ENCODE assay signal across 16 mouse cellular contexts in genomic region chr16:50779030-50779784, GRCm38 (mm10).
A peak's percentile ranks its signal among the peaks of the same experiment; 100 is the strongest.
DNase-seq lines count a peak whose midpoint lies in the region; ATAC-seq lines count a peak whose summit lies in the region.
"Had no signal": no experiment of that assay in that cellular context is flagged by ENCODE, and none has a peak within 500 bp of the region (broad histone marks: within the 10 kb centered on the region; RNA-seq: fewer than 3 reads in every experiment).

No protein-coding gene starts in this region.

- no peaks in the 10 kb centered on the region for H3K27me3 ChIP-seq in forebrain, embryonic 14.5 days (replicated peaks; ENCODE audit: control insufficient read depth, insufficient read depth, low read length)
- H3K27me3 ChIP-seq in forebrain, embryonic 16.5 days (replicated peaks; ENCODE audit: control insufficient read depth, insufficient read depth, low read length): no peaks in the 10 kb centered on the region
- no peaks in the 10 kb centered on the region for H3K27me3 ChIP-seq in midbrain, embryonic 14.5 days (ENCODE audit: control insufficient read depth, insufficient read depth, low read length)
- H3K27me3 ChIP-seq: embryonic facial prominence, embryonic 13.5 days; Patski had no signal

- no peak for ATAC-seq in forebrain, embryonic 14.5 days
- no peak for ATAC-seq in forebrain, embryonic 16.5 days
- ATAC-seq in midbrain, embryonic 14.5 days (ENCODE audit: low FRiP score, low TSS enrichment): peak; percentile 59
- ATAC-seq: Patski had no signal

- H3K4me2 ChIP-seq in forebrain, embryonic 14.5 days (ENCODE audit: low read length): no peak overlapping the region
- H3K4me2 ChIP-seq in forebrain, embryonic 16.5 days (ENCODE audit: low read length): no peak overlapping the region
- H3K4me2 ChIP-seq in midbrain, embryonic 14.5 days (ENCODE audit: low read length): no peak overlapping the region
- H3K4me2 ChIP-seq: embryonic facial prominence, embryonic 13.5 days had no signal

- H3K4me3 ChIP-seq in forebrain, embryonic 14.5 days (ENCODE audit: low read depth, low read length): no peak overlapping the region
- H3K4me3 ChIP-seq in forebrain, embryonic 16.5 days (replicated peaks; ENCODE audit: low read length): no peak overlapping the region
- H3K4me3 ChIP-seq in midbrain, embryonic 14.5 days (replicated peaks; ENCODE audit: low read depth, low read length): no peak overlapping the region
- H3K4me3 ChIP-seq: embryonic facial prominence, embryonic 13.5 days; layer of hippocampus, adult 2 months had no signal

- H3K27ac ChIP-seq in forebrain, embryonic 14.5 days (ENCODE audit: low read depth, low read length): no peak overlapping the region
- no peak overlapping the region for H3K27ac ChIP-seq in forebrain, embryonic 16.5 days (ENCODE audit: low read length)
- no peak overlapping the region for H3K27ac ChIP-seq in midbrain, embryonic 14.5 days (replicated peaks; ENCODE audit: low read depth, low read length)
- H3K27ac ChIP-seq: embryonic facial prominence, embryonic 13.5 days; layer of hippocampus, adult 2 months had no signal

- peaks cover 9% of the 10 kb centered on the region for H3K4me1 ChIP-seq in forebrain, embryonic 14.5 days (ENCODE audit: control insufficient read depth, insufficient read depth, low read length)
- peaks cover 13% of the 10 kb centered on the region for H3K4me1 ChIP-seq in forebrain, embryonic 16.5 days (replicated peaks; ENCODE audit: control insufficient read depth, insufficient read depth, low read length)
- peaks cover 10% of the 10 kb centered on the region for H3K4me1 ChIP-seq in midbrain, embryonic 14.5 days (ENCODE audit: control insufficient read depth, insufficient read depth, low read length)
- H3K4me1 ChIP-seq: embryonic facial prominence, embryonic 13.5 days had no signal

- no peak overlapping the region for H3K9ac ChIP-seq in forebrain, embryonic 14.5 days (ENCODE audit: low read length)
- H3K9ac ChIP-seq in forebrain, embryonic 16.5 days (replicated peaks; ENCODE audit: low read depth, low read length): no peak overlapping the region
- H3K9ac ChIP-seq in midbrain, embryonic 14.5 days (replicated peaks; ENCODE audit: low read length): no peak overlapping the region
- H3K9ac ChIP-seq: embryonic facial prominence, embryonic 13.5 days had no signal

- H3K36me3 ChIP-seq in forebrain, embryonic 14.5 days (ENCODE audit: control insufficient read depth, insufficient read depth, low read length): no peaks in the 10 kb centered on the region
- H3K36me3 ChIP-seq in forebrain, embryonic 16.5 days (ENCODE audit: control insufficient read depth, insufficient read depth): no peaks in the 10 kb centered on the region
- H3K36me3 ChIP-seq in midbrain, embryonic 14.5 days (ENCODE audit: control insufficient read depth, insufficient read depth, low read length): no peaks in the 10 kb centered on the region
- H3K36me3 ChIP-seq: embryonic facial prominence, embryonic 13.5 days had no signal

- 29% methylated on average over 6 of the region's 6 CpGs for WGBS in forebrain, embryonic 14.5 days
- 28% methylated on average over 6 of the region's 6 CpGs for WGBS in forebrain, embryonic 16.5 days
- WGBS in midbrain, embryonic 14.5 days: 21% methylated on average over 6 of the region's 6 CpGs

- peak; percentile 7 for DNase-seq in forebrain, embryonic 14.5 days (ENCODE audit: low spot score)
- DNase-seq in kidney, postnatal 10 days: peak; percentile 30
- DNase-seq in kidney, adult 8-10 months: no peak
- peak; percentile 83 for DNase-seq in R1 (ENCODE audit: low read depth, low spot score)
- DNase-seq in midbrain, embryonic 14.5 days: peak; percentile 36
- DNase-seq in gastrocnemius, adult 8-10 months (ENCODE audit: low spot score in 2 of 2): no peak
- no peak for DNase-seq in c-Kit-positive CD71-positive TER-119-positive erythroid progenitor cells, embryonic 14.5 days (ENCODE audit: low spot score)
- DNase-seq: adrenal gland, postnatal 14 days; cerebellum, adult 8-10 months; heart, postnatal 4 days; lung, adult 18-20 months; thymus, postnatal 36 days had no signal

- no peaks in the 10 kb centered on the region for H3K9me3 ChIP-seq in forebrain, embryonic 14.5 days (replicated peaks; ENCODE audit: control insufficient read depth, low read length)
- no peaks in the 10 kb centered on the region for H3K9me3 ChIP-seq in forebrain, embryonic 16.5 days (ENCODE audit: control insufficient read depth, low read length)
- no peaks in the 10 kb centered on the region for H3K9me3 ChIP-seq in midbrain, embryonic 14.5 days (ENCODE audit: control insufficient read depth, low read length)
- H3K9me3 ChIP-seq: embryonic facial prominence, embryonic 13.5 days had no signal

Comparison
In these comparisons a context has a peak if more than half of its experiments do, and no peak if none do; other contexts are left out.
1. DNase-seq: peak in forebrain, embryonic 14.5 days (single experiment), kidney, postnatal 10 days (single experiment), R1 (single experiment) and midbrain, embryonic 14.5 days (single experiment); none in kidney, adult 8-10 months (0 of 2), gastrocnemius, adult 8-10 months (0 of 2) and c-Kit-positive CD71-positive TER-119-positive erythroid progenitor cells, embryonic 14.5 days (single experiment).